Mouse (Mus musculus) embryonic facial prominence, embryonic 13.5 days (tissue): ENCODE results near the gene Rgs3. TPM values are rescaled to one million over a fixed set of nuclear protein-coding genes. Genes with fewer than 3 reads are reported as not detected.
A peak's percentile ranks its signal among the peaks of the same experiment; 100 is the strongest.

Experiments used
- ATAC-seq: fragments of 200-750 bp; cut with Nextera tagmentation; 2 replicates; pipeline ENCODE4 v1.8.0; 2017; ENCODE audit warnings: low read depth; ENCODE audit not compliant: insufficient number of reproducible peaks, insufficient read depth, low FRiP score, low TSS enrichment
- H3K27ac ChIP-seq: fragments of 300-500 bp; sonication (generic); 2 replicates; pipeline ENCODE4 v1.5.1; 2015; ENCODE audit warnings: moderate library complexity, mild to moderate bottlenecking, inconsistent platforms
- H3K27me3 ChIP-seq: fragments of 300-500 bp; sonication (generic); 2 replicates; pipeline ENCODE4 v1.6.1; 2015; ENCODE audit warnings: mild to moderate bottlenecking, inconsistent platforms
- H3K36me3 ChIP-seq: fragments of 300-500 bp; sonication (generic); 2 replicates; pipeline ENCODE4 v1.6.1; 2015; ENCODE audit warnings: mild to moderate bottlenecking, inconsistent platforms
- H3K4me1 ChIP-seq: fragments of 300-500 bp; sonication (generic); 2 replicates; pipeline ENCODE4 v1.6.1; 2015; ENCODE audit warnings: inconsistent platforms
- H3K4me2 ChIP-seq: fragments of 300-500 bp; sonication (generic); 2 replicates; pipeline ENCODE4 v1.6.1; 2015; ENCODE audit warnings: moderate library complexity, mild to moderate bottlenecking, inconsistent platforms
- H3K4me3 ChIP-seq: fragments of 300-500 bp; sonication (generic); 2 replicates; pipeline ENCODE4 v1.5.1; 2015; ENCODE audit warnings: mild to moderate bottlenecking, inconsistent platforms
- H3K9ac ChIP-seq: fragments of 300-500 bp; sonication (generic); 2 replicates; pipeline ENCODE4 v1.6.1; 2015; ENCODE audit warnings: mild to moderate bottlenecking, inconsistent platforms
- H3K9me3 ChIP-seq: fragments of 300-500 bp; sonication (generic); 2 replicates; pipeline ENCODE4 v1.6.1; 2016; ENCODE audit warnings: inconsistent platforms
- WGBS: fragments of 180-500 bp; shearing (Covaris S2); methylation state at CpG from one replicate; pipeline ENCODE4 v1.1.7; 2015; ENCODE audit warnings: mixed read lengths; 5-methylcytosine and 5-hydroxymethylcytosine counted together
- polyA plus RNA-seq: library from polyadenylated mRNA; unstranded; fragments of >200 nt; fragmentation: Nextera tagmentation; extraction: Ambion mirVana; gene quantifications from 2 replicates; pipeline ENCODE4 v1.2.1, GENCODE M21; 2015

The Rgs3 gene
- polyA plus RNA-seq, 1 experiment from 2014 or later, result 50.8 TPM

DNA sequence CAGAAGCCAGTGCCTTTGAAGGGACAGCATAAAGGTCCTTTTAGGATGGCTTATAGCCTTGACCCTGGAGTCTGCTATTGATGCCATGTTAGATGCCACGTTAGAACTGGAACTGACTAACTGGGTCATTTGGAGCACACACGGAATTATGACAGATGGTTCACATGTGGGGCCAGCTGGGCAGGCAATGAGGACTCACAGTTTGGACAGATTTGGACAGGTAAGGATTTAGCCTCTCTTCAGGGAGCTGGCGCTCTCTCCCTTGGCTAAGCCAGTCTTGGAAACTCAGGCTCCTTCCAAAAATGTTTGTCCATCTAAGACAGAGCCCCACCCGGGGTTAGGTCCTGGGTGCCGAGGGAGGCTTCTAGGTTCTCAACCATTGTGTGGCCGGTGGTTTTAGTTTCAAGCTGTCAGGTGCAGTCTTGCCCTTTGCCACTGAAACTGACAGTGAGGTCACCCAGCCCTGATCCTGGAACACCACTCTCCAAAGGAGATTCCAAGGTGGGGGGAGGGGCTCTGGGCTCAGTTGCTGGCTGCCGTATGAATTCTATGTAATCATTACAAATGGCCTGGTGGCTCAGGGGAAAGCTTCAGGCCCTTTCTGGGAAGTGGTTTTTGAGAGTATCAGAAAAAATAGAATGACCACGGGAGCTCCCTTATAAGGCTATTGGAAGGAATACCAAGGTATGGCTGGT lies 90.0 kb downstream of the Rgs3 start:
- no peak overlapping the region for H3K9ac ChIP-seq
- H3K27ac ChIP-seq, result no peak overlapping the region
- no peak overlapping the region for H3K4me2 ChIP-seq
- no peaks in the 10 kb centered on the region for H3K36me3 ChIP-seq
- H3K4me1 ChIP-seq, result peaks cover 5% of the 10 kb centered on the region; the same call in 1 of the 2 replicates
- WGBS, result 74% methylated on average over 8 of the region's 8 CpGs
- no peak overlapping the region for H3K4me3 ChIP-seq
- no peaks in the 10 kb centered on the region for H3K27me3 ChIP-seq
- no peaks in the 10 kb centered on the region for H3K9me3 ChIP-seq
- ATAC-seq, result no peak

DNA sequence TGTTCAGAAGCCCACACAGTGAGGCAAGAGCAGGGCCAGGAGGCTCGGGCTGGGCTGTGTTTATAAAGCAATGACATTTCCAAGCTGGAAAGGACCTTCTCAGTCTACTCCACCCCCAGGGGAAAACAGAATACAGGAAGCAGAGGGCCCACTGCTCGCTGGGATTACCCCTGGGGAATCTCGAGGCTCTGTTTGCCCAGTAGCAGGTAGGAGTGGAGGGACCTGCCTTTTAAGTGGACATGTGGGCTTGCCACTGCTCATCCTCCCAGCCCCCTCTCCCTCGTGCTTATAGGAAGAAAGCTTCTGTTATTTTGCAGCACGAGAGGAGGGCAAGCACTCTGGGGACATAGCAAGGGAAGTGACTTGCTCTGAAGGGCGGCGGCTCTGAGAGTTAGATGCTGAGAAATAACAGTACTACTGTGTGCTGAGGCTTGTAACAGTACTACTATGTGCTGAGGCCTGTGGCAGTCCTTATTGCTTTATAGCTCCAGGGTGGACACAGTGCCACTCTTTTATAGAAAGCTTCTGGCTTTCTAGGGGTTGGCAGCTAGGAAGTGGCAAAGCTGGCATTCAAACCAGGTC lies 91.6 kb downstream of the Rgs3 start:
- Histone ChIP-seq H3K4me3 (no peak overlapping the region), H3K9me3 (no peaks in the 10 kb centered on the region), H3K4me1 (peaks cover 5% of the 10 kb centered on the region; the same call in 1 of the 2 replicates), H3K9ac (no peak overlapping the region), H3K27ac (no peak overlapping the region), H3K27me3 (no peaks in the 10 kb centered on the region), H3K36me3 (no peaks in the 10 kb centered on the region), H3K4me2 (no peak overlapping the region)
- ATAC-seq, result no peak
- 37% methylated on average over 7 of the region's 7 CpGs for WGBS

DNA sequence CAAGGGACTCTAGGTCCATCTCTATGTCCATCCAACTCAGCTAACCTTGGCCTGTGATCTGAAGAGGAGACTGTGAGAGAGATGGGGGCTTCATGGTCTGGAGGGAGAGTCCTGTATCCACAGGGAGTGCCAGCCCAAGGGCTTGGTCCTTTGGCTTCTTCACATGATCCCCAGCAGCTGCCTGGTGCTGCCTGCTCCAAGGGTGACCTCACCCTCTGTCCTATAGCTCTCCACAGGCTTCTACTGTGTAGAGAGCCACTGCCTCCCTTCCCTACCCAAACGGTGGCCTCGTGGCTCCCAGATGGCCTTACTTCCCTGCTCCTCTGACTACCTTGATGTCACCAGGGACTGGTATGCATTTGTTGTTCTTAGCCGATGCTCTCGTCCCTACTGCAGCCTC lies 92.6 kb downstream of the Rgs3 start:
- Histone ChIP-seq H3K4me2 (no peak overlapping the region), H3K27me3 (no peaks in the 10 kb centered on the region), H3K36me3 (no peaks in the 10 kb centered on the region), H3K27ac (no peak overlapping the region), H3K4me1 (peaks cover 3% of the 10 kb centered on the region; the same call in 1 of the 2 replicates), H3K4me3 (no peak overlapping the region), H3K9me3 (no peaks in the 10 kb centered on the region), H3K9ac (no peak overlapping the region)
- WGBS, result 50% methylated on average over 4 of the region's 4 CpGs
- ATAC-seq, result no peak

DNA sequence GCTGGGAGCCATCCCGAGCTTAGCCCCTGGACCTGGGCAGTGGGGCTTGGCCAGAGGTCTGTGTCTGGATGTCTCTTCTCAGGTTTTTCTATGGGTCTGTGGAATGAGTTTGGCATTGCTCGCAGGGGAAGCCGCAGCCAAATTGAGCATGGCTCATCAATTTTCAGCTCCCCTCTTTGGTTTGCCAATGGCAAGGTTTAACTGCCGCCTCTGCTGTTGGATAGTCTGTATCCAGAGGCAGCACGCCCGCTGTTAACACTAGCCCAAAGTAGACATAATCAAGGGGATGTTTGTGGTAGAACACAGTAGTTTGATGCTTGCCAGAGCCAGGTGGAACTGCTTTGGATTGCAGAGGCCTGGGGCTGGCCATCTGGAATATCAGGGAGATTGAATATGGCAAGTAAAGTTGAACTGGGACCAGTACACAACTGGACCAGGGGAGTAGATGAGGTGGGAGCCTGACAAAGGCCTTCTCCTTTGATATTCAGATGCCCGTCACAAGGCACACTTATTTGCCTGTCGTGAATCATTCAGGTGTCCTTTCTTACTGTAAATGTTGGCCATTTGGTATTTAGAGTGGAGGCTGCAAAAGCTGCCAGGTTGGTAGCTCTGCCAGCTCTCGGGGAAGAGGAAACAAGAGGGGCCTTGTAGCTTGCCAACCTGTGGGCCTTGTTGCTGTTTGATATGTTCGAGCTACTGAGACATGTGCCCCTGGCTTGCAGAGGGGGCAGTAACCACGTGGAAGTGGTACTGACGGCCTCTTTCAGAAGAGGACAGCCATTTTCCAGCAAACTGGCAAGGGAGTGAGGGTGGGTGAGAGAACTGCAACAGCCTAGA lies 93.5 kb downstream of the Rgs3 start:
- Histone ChIP-seq H3K9me3 (no peaks in the 10 kb centered on the region), H3K4me1 (no peaks in the 10 kb centered on the region; the same call in 1 of the 2 replicates), H3K27me3 (no peaks in the 10 kb centered on the region), H3K9ac (no peak overlapping the region), H3K4me2 (no peak overlapping the region), H3K27ac (no peak overlapping the region), H3K36me3 (no peaks in the 10 kb centered on the region), H3K4me3 (no peak overlapping the region)
- ATAC-seq, result no peak
- 72% methylated on average over 12 of the region's 12 CpGs for WGBS

DNA sequence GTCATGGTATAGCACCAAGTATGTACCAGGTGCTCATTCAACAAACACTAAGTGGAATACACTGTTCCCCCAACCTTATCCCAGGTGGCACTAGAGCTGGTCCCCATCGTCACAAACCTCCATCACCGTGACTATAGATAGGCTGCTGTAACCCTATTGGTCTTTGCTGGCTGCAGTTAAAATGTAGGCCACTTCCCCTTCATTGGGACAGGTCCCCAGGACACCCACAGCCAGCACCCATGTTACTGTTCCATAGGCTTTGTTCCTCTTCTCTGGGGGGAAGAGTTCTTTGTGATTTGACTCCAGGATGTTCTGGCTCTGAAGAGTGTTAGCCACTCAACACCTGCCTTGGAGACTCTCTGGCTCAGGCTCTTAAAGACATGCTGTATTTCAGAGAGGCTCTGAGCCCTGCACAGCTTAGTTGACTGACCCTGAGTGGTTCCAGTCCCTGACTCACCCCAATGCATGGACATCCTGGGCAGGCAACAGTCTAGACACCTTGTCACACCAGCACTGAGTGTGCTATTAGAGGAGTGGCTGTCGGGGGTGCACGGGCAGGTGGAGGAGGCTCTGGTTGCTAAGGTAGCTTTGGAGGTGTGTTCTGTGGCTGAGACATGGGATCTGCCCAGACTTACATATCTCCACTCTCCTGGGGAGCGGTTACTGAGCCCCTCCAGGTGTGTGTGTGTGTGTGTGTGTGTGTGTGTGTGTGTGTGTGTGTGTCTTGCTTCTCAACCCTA lies 94.4 kb downstream of the Rgs3 start:
- Histone ChIP-seq H3K36me3 (no peaks in the 10 kb centered on the region), H3K4me3 (no peak overlapping the region), H3K27ac (no peak overlapping the region), H3K27me3 (no peaks in the 10 kb centered on the region), H3K9ac (no peak overlapping the region), H3K9me3 (no peaks in the 10 kb centered on the region), H3K4me1 (no peaks in the 10 kb centered on the region; the same call in 1 of the 2 replicates), H3K4me2 (no peak overlapping the region)
- no peak for ATAC-seq
- 78% methylated on average over 5 of the region's 5 CpGs for whole genome bisulfite sequencing

DNA sequence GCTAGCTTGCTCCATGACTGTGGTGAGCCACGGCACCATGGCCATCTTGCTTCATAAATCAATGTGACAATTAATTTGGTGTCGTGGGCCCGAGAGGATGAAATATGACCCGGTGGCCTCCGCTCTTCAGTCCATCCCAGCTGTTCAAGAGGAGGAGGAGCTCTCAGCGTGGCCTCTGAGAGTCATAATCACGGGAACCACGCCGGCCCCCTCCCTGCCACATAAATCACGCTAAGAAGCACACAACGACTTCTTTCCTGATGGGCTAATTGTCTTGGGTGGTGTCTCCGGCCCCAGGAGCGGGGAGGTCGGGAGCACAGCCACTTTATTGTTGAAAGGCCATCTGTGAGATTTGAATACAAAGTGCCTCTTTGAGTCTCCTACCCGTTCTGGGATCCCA lies 99.6 kb downstream of the Rgs3 start:
- 36% methylated on average over 15 of the region's 15 CpGs for WGBS
- Histone ChIP-seq H3K9ac (no peak overlapping the region), H3K36me3 (no peaks in the 10 kb centered on the region), H3K9me3 (no peaks in the 10 kb centered on the region), H3K4me3 (no peak overlapping the region), H3K27me3 (no peaks in the 10 kb centered on the region), H3K4me2 (no peak overlapping the region), H3K27ac (no peak overlapping the region), H3K4me1 (peaks cover 50% of the 10 kb centered on the region)
- ATAC-seq, result no peak

DNA sequence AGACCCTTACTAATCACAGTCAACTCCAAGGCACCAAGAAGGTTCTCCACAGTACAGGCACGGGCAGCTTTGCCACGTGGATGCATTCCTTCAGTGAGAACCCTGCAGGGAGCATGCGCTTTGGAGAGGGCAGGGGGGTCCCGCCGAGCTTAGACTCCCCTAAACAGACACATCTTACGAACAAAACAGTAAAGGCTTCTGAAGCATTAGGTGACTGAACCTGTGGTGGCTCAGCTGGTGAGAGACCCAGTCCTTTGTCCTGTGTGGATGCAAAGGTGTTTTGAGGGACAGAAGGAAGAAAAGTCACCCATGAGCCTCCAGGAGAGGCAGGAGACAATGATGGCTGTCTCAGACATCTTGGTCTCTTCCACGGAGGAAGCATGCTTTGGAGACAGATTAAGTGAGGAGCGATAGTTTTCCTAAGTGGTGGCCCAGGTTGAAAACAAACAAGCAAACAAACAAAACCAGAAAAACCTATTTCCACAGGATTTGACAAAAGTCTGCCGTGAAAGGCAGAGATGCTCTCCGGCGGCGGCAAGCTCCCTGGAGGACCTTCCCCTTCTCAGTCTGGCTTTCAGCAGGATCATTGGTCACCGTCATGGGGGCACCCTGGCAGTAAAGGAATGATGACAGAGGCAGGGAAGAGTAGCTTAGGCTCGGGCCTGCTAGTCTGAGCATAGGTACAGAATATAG lies 100.4 kb downstream of the Rgs3 start:
- Histone ChIP-seq H3K9ac (peak overlapping the region; percentile 46; the same call in 1 of the 2 replicates), H3K9me3 (no peaks in the 10 kb centered on the region), H3K4me1 (peaks cover 50% of the 10 kb centered on the region), H3K27me3 (no peaks in the 10 kb centered on the region), H3K4me2 (peak overlapping the region; percentile 36), H3K36me3 (no peaks in the 10 kb centered on the region), H3K27ac (peak overlapping the region; percentile 93), H3K4me3 (no peak overlapping the region)
- 10% methylated on average over 14 of the region's 14 CpGs for WGBS
- no peak for ATAC-seq

DNA sequence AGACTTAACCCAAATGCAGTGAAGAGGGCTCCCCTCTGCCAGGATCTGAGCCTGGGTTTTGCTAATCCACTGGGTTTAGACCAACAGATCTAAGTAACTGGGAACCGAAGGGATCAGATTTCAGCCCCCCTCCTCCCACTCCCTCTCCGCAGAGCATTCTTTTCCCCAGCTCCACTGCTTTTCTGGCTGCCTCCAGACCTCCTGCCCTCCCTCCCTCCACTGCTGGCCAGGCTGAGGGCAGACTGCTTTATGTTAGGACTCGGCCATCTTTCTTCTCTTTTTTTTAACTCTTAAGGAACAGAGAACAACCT lies 100.9 kb downstream of the Rgs3 start:
- H3K36me3 ChIP-seq, result no peaks in the 10 kb centered on the region
- H3K27ac ChIP-seq, result peak overlapping the region; percentile 93
- H3K9me3 ChIP-seq, result no peaks in the 10 kb centered on the region
- peak overlapping the region; percentile 46; the same call in 1 of the 2 replicates for H3K9ac ChIP-seq
- 5% methylated on average over 3 of the region's 3 CpGs for WGBS
- peak; percentile 69 for ATAC-seq
- peak overlapping the region; percentile 36 for H3K4me2 ChIP-seq
- H3K27me3 ChIP-seq, result no peaks in the 10 kb centered on the region
- peaks cover 50% of the 10 kb centered on the region for H3K4me1 ChIP-seq
- H3K4me3 ChIP-seq, result no peak overlapping the region

DNA sequence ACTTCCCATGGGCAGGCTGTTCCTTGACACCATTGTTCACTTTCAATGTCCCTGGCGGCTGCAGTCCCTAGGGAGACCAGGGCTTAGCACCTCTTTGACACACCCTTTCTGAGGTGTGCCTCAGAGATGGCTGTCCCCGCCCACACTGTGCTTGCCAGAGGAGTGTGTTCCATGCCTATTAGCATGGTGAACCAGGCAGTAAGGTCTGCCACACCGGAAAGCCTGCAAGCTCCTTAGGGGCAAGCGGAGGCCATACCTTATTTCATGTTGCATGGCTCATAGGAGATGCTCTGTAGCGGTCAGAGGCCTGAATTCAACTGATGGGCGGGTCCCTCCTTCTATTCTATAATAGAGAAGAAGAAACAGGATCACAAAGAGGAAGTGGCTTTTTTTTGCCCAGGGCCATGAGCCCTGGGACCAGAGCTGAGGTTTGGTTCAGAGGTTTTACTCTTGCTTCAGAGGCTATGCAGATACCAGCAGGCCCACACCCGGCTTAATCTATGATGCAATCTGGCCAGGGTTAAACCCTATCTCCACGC lies 101.7 kb downstream of the Rgs3 start:
- H3K4me3 ChIP-seq, result no peak overlapping the region
- H3K27ac ChIP-seq, result peak overlapping the region; percentile 93
- H3K4me2 ChIP-seq, result no peak overlapping the region
- no peak overlapping the region for H3K9ac ChIP-seq
- ATAC-seq, result no peak
- H3K9me3 ChIP-seq, result no peaks in the 10 kb centered on the region
- H3K27me3 ChIP-seq, result no peaks in the 10 kb centered on the region
- H3K4me1 ChIP-seq, result peaks cover 50% of the 10 kb centered on the region
- no peaks in the 10 kb centered on the region for H3K36me3 ChIP-seq
- 63% methylated on average over 8 of the region's 8 CpGs for WGBS

DNA sequence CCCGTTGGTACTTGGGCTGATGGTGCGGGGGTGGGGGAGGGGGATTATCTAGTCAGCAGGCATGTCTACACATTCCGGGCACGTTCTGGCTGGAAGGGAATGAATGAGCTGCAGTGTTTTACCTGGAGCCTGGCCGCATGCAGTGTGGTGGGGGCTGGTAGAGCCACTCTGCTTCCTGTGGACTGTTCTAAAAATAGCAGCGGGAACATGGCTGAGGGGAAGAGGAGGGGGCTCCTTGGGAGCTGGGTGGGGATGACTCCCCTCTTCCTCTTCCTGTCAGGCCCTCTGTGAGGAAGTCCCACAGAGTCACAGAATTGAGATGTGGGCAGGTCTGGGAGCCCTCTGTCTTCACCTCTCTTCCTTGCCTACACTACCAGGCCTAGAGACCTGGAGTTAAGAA lies 103.7 kb downstream of the Rgs3 start:
- H3K9ac ChIP-seq, result 0 out of 2 replicates have a peak overlapping the region, but pooled peaks have one; percentile 17
- WGBS, result 5% methylated on average over 6 of the region's 6 CpGs
- ATAC-seq, result peak; percentile 79

DNA sequence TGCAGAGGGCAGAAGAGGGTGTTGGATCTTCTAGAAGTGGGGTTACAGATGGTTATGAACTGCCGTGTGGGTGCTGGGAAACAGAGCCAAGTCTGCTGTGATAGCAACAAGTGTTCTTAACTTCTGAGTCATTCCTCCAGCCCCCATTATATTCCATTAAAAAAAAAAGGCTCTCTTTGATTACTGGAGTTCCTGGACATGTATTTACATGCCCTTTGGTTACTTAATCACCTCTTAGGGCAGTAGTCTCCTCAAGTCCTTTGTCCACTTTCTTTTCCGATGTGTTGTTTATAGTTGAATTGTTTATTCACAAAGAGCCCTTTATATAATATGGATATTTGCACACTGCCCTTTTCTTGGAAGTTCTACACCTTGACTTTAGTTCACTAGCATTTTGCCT lies 106.2 kb downstream of the Rgs3 start:
- Histone ChIP-seq H3K36me3 (no peaks in the 10 kb centered on the region), H3K9me3 (no peaks in the 10 kb centered on the region), H3K4me1 (peaks cover 39% of the 10 kb centered on the region), H3K4me3 (no peak overlapping the region), H3K27me3 (no peaks in the 10 kb centered on the region), H3K9ac (no peak overlapping the region), H3K4me2 (no peak overlapping the region), H3K27ac (no peak overlapping the region)
- no peak for ATAC-seq
- WGBS, result 76% methylated on average over 2 of the region's 2 CpGs

More for the DNA sequence above, 103.7 kb downstream of the Rgs3 start:
- no peaks in the 10 kb centered on the region for H3K27me3 ChIP-seq
- H3K36me3 ChIP-seq, result no peaks in the 10 kb centered on the region
- no peak overlapping the region; the same call in 1 of the 2 replicates for H3K4me3 ChIP-seq
- peaks cover 50% of the 10 kb centered on the region for H3K4me1 ChIP-seq
- H3K27ac ChIP-seq, result peak overlapping the region; percentile 87
- peak overlapping the region; percentile 40 for H3K4me2 ChIP-seq
- no peaks in the 10 kb centered on the region for H3K9me3 ChIP-seq
